Mouse (Mus musculus) heart, postnatal 0 days (tissue): ENCODE results near the gene Srbd1.

ENCODE experiments used
- CTCF ChIP-seq: IDR thresholded peaks from 2 replicates; pipeline ENCODE4 v1.5.1; 2016; ENCODE audit warnings: antibody characterized with exemption, control low read depth, low read depth
- EP300 ChIP-seq: IDR thresholded peaks from 2 replicates; pipeline ENCODE4 v1.6.1; 2016; ENCODE audit warnings: antibody characterized with exemption, low read depth

- TF ChIP-seq CTCF, result no peak
- TF ChIP-seq EP300, result no peak
Observed at GRCm38 (mm10) chr17:85961653-85962052, 183.3 kb downstream of the Srbd1 start.
